Mouse (Mus musculus) erythroblast, embryonic 14.5 days (primary cell): ENCODE measurements around the gene Dst.

ENCODE experiments used
- GATA1 ChIP-seq: IDR thresholded peaks from 2 replicates; pipeline ENCODE4 v1.6.1; 2012; ENCODE audit warnings: low read length, inconsistent platforms, mixed read lengths
- TAL1 ChIP-seq: IDR thresholded peaks from 3 replicates; pipeline ENCODE4 v1.6.1; 2012; ENCODE audit warnings: low read length, inconsistent platforms, mixed read lengths

GRCm38 (mm10) chr1:34038571-34038970, 130.5 kb downstream of the Dst start:
- TF ChIP-seq TAL1, result no peak
- TF ChIP-seq GATA1, result no peak
